Mouse (Mus musculus): ENCODE measurements around the gene Cdc42ep4.

The Cdc42ep4 gene

GRCm38 (mm10) chr11:113715078-113715674 lies 36.5 kb downstream of the Cdc42ep4 start:
- peak; percentile 79 for DNase-seq

- DNase-seq, result no peak
These were observed 40.6 kb downstream of the Cdc42ep4 start for GRCm38 (mm10) chr11:113711061-113711460.

GRCm38 (mm10) chr11:113710257-113710777 lies 41.4 kb downstream of the Cdc42ep4 start:
- DNase-seq, result peak; percentile 66

DNA sequence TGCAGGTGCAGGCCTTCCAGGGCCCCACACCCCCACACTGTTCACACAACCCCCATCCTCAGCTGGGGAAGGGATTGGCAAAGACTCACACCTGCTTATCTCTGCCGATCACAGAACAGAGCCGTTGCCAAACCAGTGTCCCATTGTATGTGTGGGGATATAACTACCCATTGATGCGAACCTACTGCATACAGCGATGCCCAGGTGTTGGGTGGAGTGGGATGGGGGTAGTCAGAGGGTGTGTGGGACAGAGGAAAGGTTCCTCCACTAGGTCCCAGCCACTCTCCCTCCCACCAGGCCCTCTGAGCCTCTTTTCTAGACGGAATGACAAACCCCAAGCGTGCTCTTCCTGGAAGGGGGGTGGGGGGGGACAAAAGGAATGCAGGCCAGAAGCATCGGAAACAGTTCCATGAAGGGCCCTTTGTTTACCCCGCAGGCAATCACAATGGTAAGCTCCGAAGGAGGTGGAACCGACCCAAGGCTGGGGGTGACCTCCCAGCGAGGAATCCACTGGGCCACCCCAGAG lies 41.9 kb downstream of the Cdc42ep4 start, which contains the start of gene Cpsf4l:
Gene Cpsf4l, minus strand, starts transcription at position 287 of the 526 bp plus-strand sequence.
- DNase-seq, result peak; percentile 77

DNA sequence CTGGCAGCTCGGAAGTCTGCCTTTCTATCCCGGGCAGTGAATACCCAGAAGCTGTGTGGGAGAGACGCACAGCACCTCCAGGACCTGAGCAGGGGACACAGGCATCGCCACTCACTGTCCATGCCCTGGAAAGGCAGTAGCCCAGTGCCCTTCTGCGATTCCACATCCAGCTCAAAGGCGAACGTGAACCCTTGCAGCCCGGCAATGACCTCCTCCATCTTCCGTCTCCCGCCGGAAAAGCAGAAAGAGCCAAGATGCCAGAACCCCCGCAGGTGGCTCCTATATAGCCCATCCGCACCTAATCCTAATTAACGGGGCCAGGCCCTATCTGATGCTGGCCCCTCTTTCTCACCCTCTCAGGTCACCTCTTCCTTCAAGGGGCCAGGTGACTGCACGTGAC lies 42.4 kb downstream of the Cdc42ep4 start:
- no peak for DNase-seq

- peak; percentile 53 for DNase-seq
These were observed 43.0 kb downstream of the Cdc42ep4 start for GRCm38 (mm10) chr11:113708629-113709213.

- no peak for DNase-seq
These were observed 45.6 kb downstream of the Cdc42ep4 start for GRCm38 (mm10) chr11:113705966-113706652.

DNA sequence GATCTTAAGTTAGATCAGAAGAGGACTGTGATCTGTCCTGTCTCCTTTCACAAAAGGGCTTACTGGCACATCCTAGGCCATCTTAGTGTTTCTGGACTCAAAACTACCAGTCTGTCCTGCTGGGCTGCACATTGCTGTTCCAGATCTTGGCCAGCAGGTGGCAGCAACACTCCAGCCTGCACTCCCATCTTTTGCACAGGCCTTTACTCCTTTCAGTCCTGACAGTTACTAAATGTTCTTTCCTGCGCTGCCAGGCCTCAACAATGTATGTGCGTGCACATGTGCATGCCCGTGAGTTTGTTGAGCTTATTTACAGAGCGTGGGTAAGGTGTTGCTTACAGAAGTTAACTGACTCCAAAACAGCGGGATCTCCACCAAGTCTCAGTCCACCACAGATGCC lies 47.9 kb downstream of the Cdc42ep4 start:
- DNase-seq, result peak; percentile 85

GRCm38 (mm10) chr11:113699643-113700042 lies 52.0 kb downstream of the Cdc42ep4 start:
- no peak for DNase-seq

GRCm38 (mm10) chr11:113698013-113698545 lies 53.6 kb downstream of the Cdc42ep4 start:
- no peak for DNase-seq

GRCm38 (mm10) chr11:113697571-113697970 lies 54.1 kb downstream of the Cdc42ep4 start:
- no peak for DNase-seq

GRCm38 (mm10) chr11:113691851-113692250 lies 59.8 kb downstream of the Cdc42ep4 start:
- no peak for DNase-seq

GRCm38 (mm10) chr11:113691318-113691717 lies 60.4 kb downstream of the Cdc42ep4 start:
- no peak for DNase-seq

- no peak for DNase-seq
These were observed 61.2 kb downstream of the Cdc42ep4 start for GRCm38 (mm10) chr11:113690506-113690905.

DNA sequence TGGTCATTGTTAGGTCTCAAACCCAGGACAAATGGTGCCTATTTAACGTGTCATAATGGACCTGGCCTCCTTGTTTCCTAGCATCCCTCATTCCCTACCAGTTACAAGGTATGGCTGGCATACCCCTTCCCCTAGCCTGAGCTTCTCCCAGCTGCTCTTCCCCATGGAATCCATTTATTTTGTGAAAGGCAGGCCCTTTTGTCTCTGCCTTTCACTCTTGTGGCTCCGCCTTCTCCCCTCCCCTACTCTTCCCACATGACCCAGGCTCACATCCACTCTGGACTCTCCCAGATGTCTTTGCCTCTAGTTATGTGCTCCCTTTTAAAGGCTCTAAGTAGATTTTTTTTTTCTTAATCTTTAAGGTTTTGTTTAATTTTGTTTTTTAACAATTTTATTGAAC lies 64.7 kb downstream of the Cdc42ep4 start:
- DNase-seq, result no peak

DNA sequence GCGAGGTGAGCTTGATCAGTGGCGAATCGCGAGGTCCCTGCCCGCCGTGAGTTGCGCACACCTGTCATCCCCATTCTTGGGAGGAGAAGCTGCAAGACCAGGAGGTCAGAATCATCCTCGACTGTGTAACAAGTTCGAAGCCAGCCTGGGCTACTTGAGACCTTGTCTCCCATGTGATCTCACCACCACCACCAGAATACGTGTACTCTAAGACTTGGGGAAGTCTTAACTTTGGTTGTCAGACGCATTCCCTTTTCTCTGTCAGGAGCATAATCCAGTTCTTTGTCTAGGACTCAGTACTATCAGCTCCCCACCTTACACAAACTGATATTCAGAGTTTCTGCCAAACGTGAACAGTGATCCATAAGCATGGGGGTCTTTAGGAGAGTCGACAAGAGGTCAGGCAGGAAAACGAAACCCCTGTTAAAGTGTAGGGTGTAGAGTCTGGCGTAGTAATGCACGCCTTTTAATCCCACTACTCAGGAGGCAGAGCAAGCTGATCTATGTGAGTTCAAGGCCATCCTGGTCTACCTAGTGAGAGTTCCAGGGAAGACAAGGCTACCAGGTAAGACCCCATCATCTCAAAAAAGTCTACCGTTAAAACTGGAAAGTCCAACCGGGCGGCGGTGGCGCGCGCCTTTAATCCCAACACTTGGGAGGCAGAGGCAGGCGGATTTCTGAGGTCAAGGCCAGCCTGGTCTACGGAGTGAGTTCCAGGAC lies 66.8 kb downstream of the Cdc42ep4 start:
- DNase-seq, result no peak

- peak; percentile 94 for DNase-seq
These were observed 67.5 kb downstream of the Cdc42ep4 start, which contains the start of the genes Fam104a and D11Wsu47e for GRCm38 (mm10) chr11:113683957-113684706. TSS of gene Fam104a (minus strand) at chr11:113684155. TSS of gene D11Wsu47e (plus strand) at chr11:113684412.

DNA sequence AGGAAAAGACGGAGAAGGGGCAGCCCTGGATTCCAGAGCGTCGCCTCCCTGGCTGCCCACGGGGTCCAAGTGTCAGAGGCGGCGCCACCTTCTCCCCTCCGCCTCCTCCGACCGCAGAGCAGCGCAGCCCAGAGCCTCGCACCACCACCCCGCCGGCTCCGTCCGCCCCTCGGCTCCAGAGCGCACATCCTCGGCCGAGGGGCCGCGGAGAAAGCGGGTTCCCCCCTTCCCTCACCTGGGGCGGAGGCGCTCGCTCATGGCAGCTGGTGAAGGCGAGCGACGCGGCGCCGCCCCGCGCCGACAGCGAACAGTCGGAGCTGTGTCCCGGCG lies 68.1 kb downstream of the Cdc42ep4 start:
- DNase-seq, result no peak

DNA sequence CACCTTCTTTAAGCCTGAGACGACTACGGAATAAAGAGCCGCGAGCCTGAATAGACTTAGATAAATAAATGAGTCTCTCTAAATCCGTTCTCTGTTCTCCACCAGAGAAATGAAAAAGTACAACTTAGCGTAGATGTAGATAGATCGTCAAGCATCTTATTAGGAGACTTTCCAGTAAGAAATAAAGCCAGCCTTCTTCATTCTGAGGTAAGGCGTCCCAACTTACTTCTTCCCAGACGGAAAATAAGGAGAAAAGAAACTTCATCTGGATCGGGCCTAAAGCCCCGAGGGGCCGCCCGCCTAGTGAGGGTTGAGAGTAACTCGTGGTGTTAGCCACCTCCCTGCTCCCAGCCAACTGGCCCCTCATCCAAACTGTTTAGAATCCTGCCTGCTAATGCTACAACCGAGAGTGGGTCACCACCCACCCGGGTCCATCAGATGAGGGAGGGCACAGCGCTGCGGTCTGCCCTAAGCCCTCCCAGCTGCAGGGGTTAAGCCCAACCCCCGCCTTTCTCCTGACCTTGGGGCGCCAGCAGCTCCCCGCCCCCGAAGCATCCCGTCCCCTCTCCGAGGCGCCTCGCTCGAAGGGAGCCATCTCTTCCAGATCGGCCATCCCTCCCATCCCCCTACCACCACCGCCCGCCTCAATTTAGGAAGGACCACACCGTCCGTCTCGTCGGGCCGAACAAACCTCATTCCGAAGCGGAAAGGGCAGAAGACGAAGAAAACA lies 68.6 kb downstream of the Cdc42ep4 start:
- peak; percentile 74 for DNase-seq

GRCm38 (mm10) chr11:113681979-113682378 lies 69.7 kb downstream of the Cdc42ep4 start:
- DNase-seq, result no peak

- DNase-seq, result no peak
These were observed 70.7 kb downstream of the Cdc42ep4 start for GRCm38 (mm10) chr11:113680954-113681353.
